Mouse (Mus musculus) layer of hippocampus, postnatal 14 days (tissue): ENCODE results near the gene Usp16. TPM values are rescaled to one million over a fixed set of nuclear protein-coding genes. Genes with fewer than 3 reads are reported as not detected.

Experiments
- DNase-seq, 2 experiments: peaks; one replicate each; pipeline ENCODE4 v3.0.0; 2021 to 2022; ENCODE audit warnings: low spot score in 2 of 2, mixed read lengths in 1 of 2
- long read RNA-seq, 2 experiments: library from polyadenylated mRNA; stranded (forward); transcript quantifications; one replicate each; pipeline ENCODE4 v2.0.0; 2021
- total RNA-seq, 2 experiments: library from RNA; stranded (reverse); gene quantifications; 2 replicates each; pipeline ENCODE4 v1.2.3; 2021

The Usp16 gene
- total RNA-seq, result 10 to 100 TPM; 48.7 to 52.8 TPM
- long read RNA-seq, experiment 1, transcript Usp16-201 (18 exons, 3,205 nt), result major isoform, 8 of 23 reads
- long read RNA-seq, experiment 1, partial matches to known transcripts, result 0 of 23 reads
- long read RNA-seq, experiment 1, other reads (novel, unspliced or antisense), result 13 of 23 reads
- long read RNA-seq, experiment 2, transcript Usp16-201 (18 exons, 3,205 nt), result major isoform, 7 of 20 reads
- long read RNA-seq, experiment 2, partial matches to known transcripts, result 3 of 20 reads
- long read RNA-seq, experiment 2, other reads (novel, unspliced or antisense), result 8 of 20 reads

- peak; percentile 86 to 94 for DNase-seq
Measured at GRCm38 (mm10) chr16:87454419-87455179, at the start of gene Usp16. Gene Usp16, plus strand, starts transcription at chr16:87454703.

GRCm38 (mm10) chr16:87405001-87405400 is 49.5 kb upstream of the Usp16 start:
- no peak for DNase-seq

GRCm38 (mm10) chr16:87420662-87421061 is 33.8 kb upstream of the Usp16 start:
- no peak for DNase-seq

GRCm38 (mm10) chr16:87427516-87427915 is 27.0 kb upstream of the Usp16 start:
- DNase-seq, result no peak

GRCm38 (mm10) chr16:87432033-87432814 is 22.3 kb upstream of the Usp16 start, which contains the start of gene Ltn1:
Gene Ltn1, minus strand, starts transcription at chr16:87432612.
- DNase-seq, result peak; percentile 97 to 99

- no peak for DNase-seq
Measured at GRCm38 (mm10) chr16:87434266-87434665, 20.2 kb upstream of the Usp16 start.

- DNase-seq, result no peak
Measured at GRCm38 (mm10) chr16:87434946-87435345, 19.6 kb upstream of the Usp16 start.

GRCm38 (mm10) chr16:87435411-87436205 is 18.9 kb upstream of the Usp16 start:
- DNase-seq, result no peak

GRCm38 (mm10) chr16:87437096-87437495 is 17.4 kb upstream of the Usp16 start:
- DNase-seq, result no peak

GRCm38 (mm10) chr16:87438697-87439096 is 15.8 kb upstream of the Usp16 start:
- no peak for DNase-seq

GRCm38 (mm10) chr16:87440184-87440686 is 14.3 kb upstream of the Usp16 start, which contains the start of gene Rwdd2b:
Gene Rwdd2b, minus strand, starts transcription at chr16:87440573.
- peak; percentile 93 to 95 for DNase-seq

GRCm38 (mm10) chr16:87441089-87441488 is 13.4 kb upstream of the Usp16 start:
- no peak for DNase-seq

- no peak for DNase-seq
Measured at GRCm38 (mm10) chr16:87442291-87442690, 12.2 kb upstream of the Usp16 start.

GRCm38 (mm10) chr16:87443245-87443644 is 11.3 kb upstream of the Usp16 start:
- DNase-seq, result no peak

GRCm38 (mm10) chr16:87444071-87444470 is 10.4 kb upstream of the Usp16 start:
- DNase-seq, result no peak

- DNase-seq, result no peak
Measured at GRCm38 (mm10) chr16:87445110-87445509, 9.4 kb upstream of the Usp16 start.

- DNase-seq, result no peak
Measured at GRCm38 (mm10) chr16:87445528-87445927, 9.0 kb upstream of the Usp16 start.

GRCm38 (mm10) chr16:87453226-87453625 is 1.3 kb upstream of the Usp16 start:
- DNase-seq, result no peak

- DNase-seq, result no peak
Measured at GRCm38 (mm10) chr16:87455180-87455611, 693 bp downstream of the Usp16 start.

- no peak for DNase-seq
Measured at GRCm38 (mm10) chr16:87458752-87459151, 4.2 kb downstream of the Usp16 start.
